Mouse (Mus musculus): ENCODE measurements around the gene Fig4. TPM values are rescaled to one million over a fixed set of nuclear protein-coding genes. Genes with fewer than 3 reads are reported as not detected.

The Fig4 gene
- polyA plus RNA-seq, 1 experiment from 2014 or later, result 15.9 TPM

DNA sequence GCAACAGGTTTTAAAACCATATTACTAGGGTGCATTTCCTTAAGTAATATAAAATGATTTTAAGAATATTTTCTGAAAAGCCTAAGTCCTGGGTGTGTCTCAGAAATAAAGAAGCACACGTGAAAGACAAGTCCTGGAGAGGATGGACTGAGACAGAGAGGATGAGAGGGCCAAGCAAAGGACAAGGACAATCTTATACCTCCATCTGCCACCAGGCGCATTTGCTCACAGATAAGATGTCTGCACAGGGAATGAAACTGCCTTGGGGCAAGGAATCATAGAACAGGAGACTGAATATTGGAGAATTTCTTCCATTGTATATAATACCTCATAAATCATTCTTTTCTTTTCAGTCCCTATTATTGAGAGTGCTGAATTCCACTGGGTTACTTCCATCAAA lies 67.0 kb downstream of the Fig4 start:
- WGBS, result 85% methylated on average over 2 of the region's 2 CpGs

DNA sequence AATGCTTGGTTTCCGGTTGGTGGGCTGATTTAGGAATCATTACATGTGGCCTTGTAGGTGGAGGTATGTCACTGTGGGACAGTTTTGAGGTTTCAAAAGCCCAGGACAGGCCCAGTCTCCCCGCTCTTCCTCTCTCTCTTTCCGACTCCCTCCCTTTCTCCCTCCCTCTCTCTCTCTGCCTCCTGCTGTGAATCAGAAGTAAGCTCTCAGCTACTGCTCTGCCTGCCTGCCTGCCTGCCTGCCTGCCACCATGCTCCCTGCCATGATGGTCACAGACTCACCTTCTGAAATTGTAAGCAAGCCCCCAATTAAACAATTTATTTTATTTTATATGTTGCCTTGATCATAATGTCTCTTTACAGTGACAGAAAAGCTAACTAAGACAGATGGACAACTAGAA lies 67.5 kb downstream of the Fig4 start:
- Histone ChIP-seq H3K27me3 (no peaks in the 10 kb centered on the region), H3K4me1 (no peaks in the 10 kb centered on the region), H3K4me2 (no peak overlapping the region), H3K4me3 (no peak overlapping the region), H3K9me3 (no peaks in the 10 kb centered on the region), H3K9ac (no peak overlapping the region), H3K27ac (no peak overlapping the region), H3K36me3 (no peaks in the 10 kb centered on the region)
- no peak for ATAC-seq (ENCODE audit: borderline replicate concordance, extremely low read depth, low FRiP score, low TSS enrichment)
- WGBS, result 90% methylated on average over 3 of the region's 3 CpGs

More for the DNA sequence above, 67.0 kb downstream of the Fig4 start:
- Histone ChIP-seq H3K4me2 (no peak overlapping the region), H3K9ac (no peak overlapping the region), H3K27ac (no peak overlapping the region), H3K4me1 (peaks cover 1% of the 10 kb centered on the region; the same call in 1 of the 2 replicates), H3K27me3 (no peaks in the 10 kb centered on the region), H3K4me3 (no peak overlapping the region), H3K9me3 (no peaks in the 10 kb centered on the region), H3K36me3 (no peaks in the 10 kb centered on the region)
- no peak for ATAC-seq (ENCODE audit: borderline replicate concordance, extremely low read depth, low FRiP score, low TSS enrichment)

DNA sequence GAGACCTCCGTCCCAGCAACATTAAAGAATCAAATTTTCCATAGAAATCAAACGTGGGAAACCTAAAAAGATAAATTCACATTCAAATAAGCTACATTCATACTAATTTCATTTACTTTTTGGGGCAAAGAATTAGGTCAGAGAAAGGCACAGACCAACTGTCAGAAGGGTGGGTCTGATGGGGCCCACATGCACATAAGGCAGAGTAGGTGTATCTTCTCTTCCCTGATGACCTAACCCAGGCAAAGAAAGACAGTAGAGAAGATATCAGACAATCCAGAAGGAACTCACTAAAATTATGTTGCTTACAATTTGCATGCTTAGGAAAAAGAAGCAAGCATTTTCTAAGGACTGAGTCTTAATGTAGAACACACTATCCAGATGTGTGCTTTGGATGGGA lies 67.9 kb downstream of the Fig4 start:
- H3K27me3 ChIP-seq, result no peaks in the 10 kb centered on the region
- no peak for ATAC-seq (ENCODE audit: borderline replicate concordance, extremely low read depth, low FRiP score, low TSS enrichment)

GRCm38 (mm10) chr10:41234552-41234951 lies 68.5 kb downstream of the Fig4 start:
- H3K27ac ChIP-seq, result no peak overlapping the region
- H3K36me3 ChIP-seq, result no peaks in the 10 kb centered on the region
- H3K4me1 ChIP-seq, result no peaks in the 10 kb centered on the region
- H3K4me2 ChIP-seq, result no peak overlapping the region
- H3K27me3 ChIP-seq, result no peaks in the 10 kb centered on the region
- H3K9me3 ChIP-seq, result no peaks in the 10 kb centered on the region
- no peak overlapping the region for H3K4me3 ChIP-seq
- 73% methylated on average over 9 of the region's 9 CpGs for WGBS
- no peak overlapping the region for H3K9ac ChIP-seq
- ATAC-seq (ENCODE audit: borderline replicate concordance, extremely low read depth, low FRiP score, low TSS enrichment), result no peak

More for the DNA sequence above, 67.9 kb downstream of the Fig4 start:
- Histone ChIP-seq H3K9me3 (no peaks in the 10 kb centered on the region), H3K9ac (no peak overlapping the region), H3K4me1 (no peaks in the 10 kb centered on the region), H3K4me3 (no peak overlapping the region), H3K36me3 (no peaks in the 10 kb centered on the region), H3K4me2 (no peak overlapping the region), H3K27ac (no peak overlapping the region)
- WGBS, result 85% methylated on average over 2 of the region's 2 CpGs

DNA sequence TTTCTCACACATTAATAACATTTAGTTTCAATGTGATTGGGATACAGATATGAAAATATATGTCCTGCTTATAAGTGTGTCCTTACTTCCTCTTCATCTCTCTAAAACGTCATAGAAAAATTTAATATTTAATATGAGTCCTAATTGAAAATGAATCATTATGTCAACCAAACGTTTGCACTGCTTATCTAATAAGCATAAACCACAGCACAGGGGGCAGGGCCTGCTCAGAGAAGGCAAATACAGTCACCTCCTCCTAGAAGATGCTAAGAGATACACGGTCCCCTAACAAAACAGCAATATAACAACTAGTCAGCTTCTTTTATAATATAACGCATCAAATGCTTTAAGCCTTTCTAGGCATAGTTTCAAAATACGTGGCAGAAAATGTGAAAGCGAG lies 69.9 kb downstream of the Fig4 start:
- H3K4me3 ChIP-seq, result no peak overlapping the region
- no peaks in the 10 kb centered on the region for H3K9me3 ChIP-seq
- H3K36me3 ChIP-seq, result no peaks in the 10 kb centered on the region
- H3K27me3 ChIP-seq, result no peaks in the 10 kb centered on the region
- WGBS, result 80% methylated on average over 6 of the region's 6 CpGs
- H3K4me2 ChIP-seq, result no peak overlapping the region
- no peak overlapping the region for H3K9ac ChIP-seq
- no peak for ATAC-seq (ENCODE audit: borderline replicate concordance, extremely low read depth, low FRiP score, low TSS enrichment)
- H3K4me1 ChIP-seq, result no peaks in the 10 kb centered on the region
- H3K27ac ChIP-seq, result no peak overlapping the region

- H3K4me3 ChIP-seq, result no peak overlapping the region
- H3K4me1 ChIP-seq, result no peaks in the 10 kb centered on the region
- H3K27me3 ChIP-seq, result no peaks in the 10 kb centered on the region
- 84% methylated on average over 6 of the region's 6 CpGs for WGBS
- H3K9ac ChIP-seq, result no peak overlapping the region
- H3K4me2 ChIP-seq, result no peak overlapping the region
- H3K9me3 ChIP-seq, result no peaks in the 10 kb centered on the region
- ATAC-seq (ENCODE audit: borderline replicate concordance, extremely low read depth, low FRiP score, low TSS enrichment), result no peak
- H3K27ac ChIP-seq, result no peak overlapping the region
- no peaks in the 10 kb centered on the region for H3K36me3 ChIP-seq
Measured at GRCm38 (mm10) chr10:41231163-41231835, 71.8 kb downstream of the Fig4 start.

GRCm38 (mm10) chr10:41227626-41228025 lies 75.4 kb downstream of the Fig4 start:
- Histone ChIP-seq H3K36me3 (no peaks in the 10 kb centered on the region), H3K9ac (no peak overlapping the region), H3K4me3 (no peak overlapping the region), H3K9me3 (no peaks in the 10 kb centered on the region), H3K4me2 (no peak overlapping the region), H3K27me3 (no peaks in the 10 kb centered on the region), H3K4me1 (no peaks in the 10 kb centered on the region), H3K27ac (no peak overlapping the region)
- no peak for ATAC-seq (ENCODE audit: borderline replicate concordance, extremely low read depth, low FRiP score, low TSS enrichment)
- WGBS, result 89% methylated on average over 7 of the region's 7 CpGs

GRCm38 (mm10) chr10:41223499-41223898 lies 79.6 kb downstream of the Fig4 start:
- H3K27me3 ChIP-seq, result no peaks in the 10 kb centered on the region
- no peak for ATAC-seq (ENCODE audit: borderline replicate concordance, extremely low read depth, low FRiP score, low TSS enrichment)
- 60% methylated on average over 4 of the region's 4 CpGs for WGBS
- H3K36me3 ChIP-seq, result no peaks in the 10 kb centered on the region
- H3K4me1 ChIP-seq, result no peaks in the 10 kb centered on the region
- H3K9ac ChIP-seq, result no peak overlapping the region
- no peak overlapping the region for H3K27ac ChIP-seq
- no peak overlapping the region for H3K4me3 ChIP-seq
- no peak overlapping the region for H3K4me2 ChIP-seq
- H3K9me3 ChIP-seq, result no peaks in the 10 kb centered on the region

GRCm38 (mm10) chr10:41221204-41221603 lies 81.9 kb downstream of the Fig4 start:
- ATAC-seq (ENCODE audit: borderline replicate concordance, extremely low read depth, low FRiP score, low TSS enrichment), result no peak
- Histone ChIP-seq H3K4me2 (no peak overlapping the region), H3K9ac (no peak overlapping the region), H3K27ac (no peak overlapping the region), H3K36me3 (no peaks in the 10 kb centered on the region), H3K4me1 (no peaks in the 10 kb centered on the region), H3K4me3 (no peak overlapping the region), H3K9me3 (no peaks in the 10 kb centered on the region), H3K27me3 (no peaks in the 10 kb centered on the region)
- 60% methylated on average over 4 of the region's 4 CpGs for WGBS

DNA sequence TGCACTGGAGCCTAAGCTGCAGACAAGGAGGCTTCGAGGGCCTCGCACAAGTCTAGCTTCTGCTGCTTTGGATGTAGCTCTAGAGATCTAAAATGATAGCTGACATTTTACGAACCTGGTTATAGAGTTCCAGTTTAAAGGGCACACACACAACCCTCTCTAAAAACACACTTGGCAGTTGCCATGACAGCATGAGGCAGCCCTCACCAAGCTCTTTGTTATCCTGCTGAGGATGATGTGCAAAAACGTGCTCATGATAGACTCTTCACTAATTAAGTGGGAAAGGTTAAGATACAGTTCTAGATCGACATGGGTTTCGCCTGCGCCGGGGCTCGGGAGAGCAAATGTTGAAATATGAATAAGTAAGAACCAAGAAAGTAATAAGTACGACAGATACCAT lies 84.2 kb downstream of the Fig4 start:
- Histone ChIP-seq H3K36me3 (no peaks in the 10 kb centered on the region), H3K4me1 (no peaks in the 10 kb centered on the region), H3K9ac (no peak overlapping the region), H3K27ac (no peak overlapping the region), H3K9me3 (no peaks in the 10 kb centered on the region), H3K4me2 (no peak overlapping the region), H3K27me3 (no peaks in the 10 kb centered on the region), H3K4me3 (no peak overlapping the region)
- no peak for ATAC-seq (ENCODE audit: borderline replicate concordance, extremely low read depth, low FRiP score, low TSS enrichment)
- 77% methylated on average over 10 of the region's 10 CpGs for WGBS

DNA sequence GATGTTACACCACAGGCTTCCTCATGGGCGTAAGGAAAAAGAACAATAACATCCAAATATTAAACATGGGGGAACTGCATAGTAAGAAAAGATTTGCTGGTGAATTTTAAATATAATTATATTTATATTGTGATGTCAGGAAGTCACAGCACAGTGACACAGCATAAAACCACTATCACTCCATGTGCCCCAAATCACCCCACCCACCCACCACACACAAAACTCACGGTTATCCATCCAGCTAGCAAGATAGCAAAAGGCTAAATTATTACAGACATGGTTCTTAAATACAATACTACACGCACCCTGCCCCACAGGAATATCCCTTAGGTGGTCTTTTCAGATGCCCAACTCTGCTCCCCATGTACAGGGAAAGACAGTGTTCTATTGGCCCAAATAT lies 89.0 kb downstream of the Fig4 start:
- no peak for ATAC-seq (ENCODE audit: borderline replicate concordance, extremely low read depth, low FRiP score, low TSS enrichment)
- 82% methylated on average over 3 of the region's 3 CpGs for WGBS

GRCm38 (mm10) chr10:41209538-41209937 lies 93.5 kb downstream of the Fig4 start:
- ATAC-seq (ENCODE audit: borderline replicate concordance, extremely low read depth, low FRiP score, low TSS enrichment), result no peak
- WGBS, result 47% methylated on average over 4 of the region's 4 CpGs

More for the DNA sequence above, 89.0 kb downstream of the Fig4 start:
- H3K36me3 ChIP-seq, result no peaks in the 10 kb centered on the region
- H3K4me3 ChIP-seq, result no peak overlapping the region
- no peaks in the 10 kb centered on the region for H3K9me3 ChIP-seq
- H3K9ac ChIP-seq, result no peak overlapping the region
- no peaks in the 10 kb centered on the region for H3K27me3 ChIP-seq
- no peak overlapping the region for H3K27ac ChIP-seq
- no peaks in the 10 kb centered on the region for H3K4me1 ChIP-seq
- H3K4me2 ChIP-seq, result no peak overlapping the region

More at GRCm38 (mm10) chr10:41209538-41209937, 93.5 kb downstream of the Fig4 start:
- no peak overlapping the region for H3K27ac ChIP-seq
- no peak overlapping the region for H3K9ac ChIP-seq
- no peaks in the 10 kb centered on the region for H3K36me3 ChIP-seq
- no peak overlapping the region for H3K4me2 ChIP-seq
- no peak overlapping the region for H3K4me3 ChIP-seq
- H3K27me3 ChIP-seq, result no peaks in the 10 kb centered on the region
- H3K9me3 ChIP-seq, result no peaks in the 10 kb centered on the region
- H3K4me1 ChIP-seq, result no peaks in the 10 kb centered on the region

All from lung, embryonic 15.5 days (tissue).